Mouse (Mus musculus) right cerebral cortex, postnatal 10 days (tissue): ENCODE measurements around the gene Pgs1.

Experiments
- DNase-seq, 2 experiments: peaks; one replicate each; pipeline ENCODE4 v3.0.0; 2021; ENCODE audit warnings: low spot score in 2 of 2

Pgs1 gene

DNA sequence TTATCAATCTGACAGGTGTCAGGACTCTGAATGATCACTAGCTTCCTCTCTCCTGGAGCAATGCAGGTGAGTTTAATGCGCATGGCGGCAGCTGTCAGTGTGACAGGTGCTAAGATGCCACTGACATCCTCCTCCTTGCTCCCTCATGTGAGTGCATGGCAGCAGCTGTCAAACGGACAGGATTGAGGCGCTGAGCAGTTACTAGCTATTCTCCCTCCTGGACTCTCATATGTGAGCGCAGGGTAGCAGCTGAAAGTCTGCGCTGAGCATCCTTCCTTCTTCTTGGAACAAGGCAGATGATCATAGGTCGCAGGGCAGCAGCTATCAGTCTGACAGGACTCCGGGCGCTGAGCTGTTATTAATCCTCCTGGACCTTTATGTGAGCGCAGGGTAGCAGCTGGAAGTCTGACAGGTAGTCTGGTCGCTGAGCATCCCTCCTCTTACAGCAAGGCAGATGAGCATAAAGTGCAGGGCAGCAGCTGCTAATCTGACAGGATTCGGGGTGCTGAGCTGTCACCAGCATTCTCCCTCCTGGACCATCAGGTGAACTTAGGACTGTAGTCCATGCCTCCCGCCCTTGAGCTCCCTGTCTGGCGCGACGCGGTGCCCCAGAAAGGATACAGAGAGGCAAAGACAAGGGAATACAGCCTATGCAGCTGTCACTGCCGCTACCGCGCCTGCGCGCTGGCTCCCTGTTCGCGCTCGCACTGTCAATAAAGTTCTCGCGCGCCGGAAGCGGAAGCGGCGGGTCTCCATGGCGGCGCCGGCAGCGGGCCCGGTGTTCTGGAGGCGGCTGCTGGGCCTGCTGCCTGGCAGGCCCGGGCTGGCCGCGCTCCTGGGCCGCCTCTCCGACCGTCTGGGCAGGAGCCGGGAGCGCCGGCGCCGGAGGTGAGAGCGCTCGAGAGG, at the start of gene Pgs1:
Gene Pgs1, plus strand, starts transcription at position 167 of the 906 bp plus-strand sequence.
- peak; percentile 95 to 96 for DNase-seq

DNA sequence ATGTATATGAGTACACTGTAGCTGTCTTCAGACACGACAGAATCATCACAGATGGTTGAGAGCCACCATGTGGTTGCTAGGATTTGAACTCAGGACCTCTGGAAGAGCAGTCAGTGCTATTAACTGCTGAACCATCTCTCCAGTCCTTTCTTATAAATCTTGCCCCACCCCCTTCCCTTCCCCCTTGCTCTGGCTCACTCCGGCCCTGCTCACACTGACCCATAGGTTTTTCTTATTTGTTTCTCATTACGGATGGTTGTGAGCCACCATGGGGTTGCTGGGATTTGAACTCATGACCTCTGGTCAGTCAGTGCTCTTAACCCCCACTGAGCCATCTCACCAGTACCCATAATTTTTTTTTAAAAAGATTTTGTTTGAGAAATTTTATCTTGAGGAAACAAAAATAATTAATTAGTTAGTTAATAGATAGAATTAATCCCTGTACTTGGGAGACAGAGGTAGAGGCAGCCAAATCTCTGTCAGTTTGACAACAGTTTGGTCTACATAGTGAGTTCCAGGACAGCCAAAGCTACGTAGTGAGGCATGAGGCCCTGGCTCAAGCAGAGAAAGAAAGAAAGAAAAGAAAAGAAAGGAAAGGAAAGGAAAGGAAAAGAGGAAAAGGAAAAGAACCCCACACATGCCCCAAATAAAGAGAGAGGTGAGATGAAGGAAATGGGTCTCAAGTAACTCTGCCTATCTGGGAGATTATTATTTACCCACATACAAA, 46.9 kb upstream of the Pgs1 start:
- DNase-seq = no peak

DNA sequence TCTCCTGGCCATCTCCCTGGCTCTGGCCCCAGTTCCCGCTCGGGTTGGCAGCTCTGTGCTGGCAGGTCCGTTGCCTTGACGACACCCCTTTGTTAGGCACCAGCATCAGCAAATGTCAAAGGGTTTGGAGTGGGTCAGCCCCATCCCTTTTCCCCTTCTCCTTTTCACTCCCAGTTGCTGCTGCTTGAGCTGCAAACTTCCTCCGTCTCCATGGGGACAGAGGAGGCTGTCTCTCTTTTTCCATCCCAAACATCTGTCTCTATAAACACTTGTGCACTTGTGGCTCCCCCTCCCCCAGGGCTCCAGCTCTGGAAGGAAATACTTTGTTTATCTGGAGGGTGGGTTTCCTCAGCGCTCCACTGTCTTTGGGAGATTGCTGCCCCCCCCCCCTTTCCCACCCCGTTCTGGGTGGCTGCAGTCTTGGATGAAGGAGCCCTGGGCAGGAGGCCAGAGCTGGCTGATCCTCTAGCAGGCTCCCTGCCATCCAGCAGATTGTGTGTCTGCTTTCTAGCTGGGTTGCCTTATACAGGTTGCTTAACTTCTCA, 46.3 kb upstream of the Pgs1 start:
- peak; percentile 91 for DNase-seq

DNA sequence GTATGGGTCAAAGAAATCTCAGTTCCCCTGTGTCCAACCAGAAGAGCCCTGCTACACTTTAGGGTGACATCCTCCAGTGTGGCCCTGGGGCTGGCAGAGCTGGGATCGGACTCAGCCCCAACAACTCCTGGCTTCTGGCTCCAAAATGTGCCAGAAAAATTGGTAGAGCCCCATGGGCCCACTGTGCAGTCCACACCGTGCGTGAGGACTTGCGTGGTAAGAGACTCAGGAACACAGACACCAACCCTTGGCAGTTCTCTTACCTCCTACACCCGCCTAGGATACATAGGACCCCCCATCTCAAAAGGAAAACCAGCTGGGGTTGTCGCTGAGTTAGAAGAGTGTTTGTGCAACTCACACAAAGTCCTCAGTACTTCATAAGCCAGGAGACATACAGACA, 45.2 kb upstream of the Pgs1 start:
- no peak for DNase-seq

DNA sequence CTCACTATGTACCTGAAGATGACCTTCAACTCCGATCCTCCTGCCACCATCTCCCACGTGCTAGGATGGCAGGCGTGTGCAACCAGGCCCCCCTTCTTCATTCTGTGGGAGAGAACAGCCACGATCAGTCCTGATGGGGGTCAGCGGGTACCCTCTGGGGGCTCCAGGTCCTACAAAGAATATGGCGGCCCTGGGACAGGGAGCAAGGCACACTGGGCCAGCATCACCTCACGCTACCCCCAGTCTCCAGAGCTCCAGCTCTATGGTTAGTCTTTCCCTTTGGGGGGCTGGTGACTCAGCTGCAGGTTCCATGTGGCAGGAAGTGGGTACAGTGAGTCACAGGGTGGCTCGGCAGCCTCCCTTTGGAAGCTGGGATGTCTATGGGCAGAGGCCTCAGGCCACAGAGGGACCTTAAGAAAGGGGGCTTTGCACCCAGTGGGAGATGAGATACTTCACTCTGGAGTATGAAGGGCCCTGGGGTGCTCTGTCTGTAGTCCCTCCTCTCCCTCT, 44.7 kb upstream of the Pgs1 start:
- DNase-seq = no peak

DNA sequence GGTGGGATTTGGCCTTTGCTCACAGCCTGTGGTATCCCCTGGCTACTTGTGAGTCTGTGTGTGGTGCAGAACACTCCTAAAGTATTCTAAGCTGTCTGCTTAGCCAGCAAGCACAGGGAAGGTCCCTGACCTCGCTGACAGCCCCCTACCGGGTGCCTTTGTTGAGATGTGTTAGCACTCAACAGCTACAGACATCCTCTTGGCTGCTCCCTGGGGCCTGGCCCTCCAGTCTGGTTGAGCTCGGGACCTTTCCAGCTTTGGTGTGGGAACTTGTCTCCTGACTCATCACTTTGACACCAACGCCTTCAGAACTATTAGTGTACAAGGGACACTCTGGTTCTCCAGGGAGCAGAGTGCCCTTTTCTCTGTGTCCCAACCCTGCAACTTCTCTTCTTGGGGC, 44.2 kb upstream of the Pgs1 start:
- DNase-seq = no peak

DNA sequence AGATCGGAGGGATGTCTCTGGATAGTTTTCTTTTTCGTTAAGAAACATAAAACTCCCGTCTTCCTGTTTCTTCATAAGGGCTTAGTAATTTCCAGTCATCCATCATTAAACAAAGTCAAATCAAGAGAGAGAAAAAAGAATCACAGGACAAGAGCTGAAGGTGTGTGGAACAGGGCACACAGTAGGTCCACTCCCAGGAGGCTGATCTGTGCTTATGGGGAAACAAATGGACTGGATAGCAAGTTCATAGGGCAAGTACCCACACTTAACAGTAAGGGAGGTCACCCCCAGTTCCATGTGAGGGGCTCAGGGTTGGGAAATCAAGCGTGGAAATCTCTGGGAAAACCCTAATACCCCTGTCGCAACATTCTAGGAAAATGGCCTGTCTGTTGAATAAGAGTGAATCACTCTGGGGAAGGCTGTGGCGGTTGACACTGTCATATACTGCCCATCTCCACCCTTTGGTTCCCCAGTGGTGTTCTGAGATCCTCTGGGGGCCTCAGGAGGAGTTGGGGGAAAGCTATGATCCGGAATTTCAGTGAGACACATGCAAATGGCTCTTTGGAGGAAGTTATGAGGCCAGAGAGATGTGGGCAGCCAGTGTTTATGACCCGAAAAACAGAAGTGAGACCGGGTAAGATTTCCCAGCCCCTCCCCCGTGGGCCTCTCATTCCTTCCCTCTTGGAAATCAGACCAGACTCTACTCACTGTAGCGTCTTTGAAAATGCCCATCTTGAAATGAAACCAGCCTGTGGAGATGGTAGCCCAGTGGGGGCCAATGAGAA, 39.7 kb upstream of the Pgs1 start:
- DNase-seq = no peak

- no peak for DNase-seq
These were observed 39.1 kb upstream of the Pgs1 start for GRCm38 (mm10) chr11:117946996-117947419.

DNA sequence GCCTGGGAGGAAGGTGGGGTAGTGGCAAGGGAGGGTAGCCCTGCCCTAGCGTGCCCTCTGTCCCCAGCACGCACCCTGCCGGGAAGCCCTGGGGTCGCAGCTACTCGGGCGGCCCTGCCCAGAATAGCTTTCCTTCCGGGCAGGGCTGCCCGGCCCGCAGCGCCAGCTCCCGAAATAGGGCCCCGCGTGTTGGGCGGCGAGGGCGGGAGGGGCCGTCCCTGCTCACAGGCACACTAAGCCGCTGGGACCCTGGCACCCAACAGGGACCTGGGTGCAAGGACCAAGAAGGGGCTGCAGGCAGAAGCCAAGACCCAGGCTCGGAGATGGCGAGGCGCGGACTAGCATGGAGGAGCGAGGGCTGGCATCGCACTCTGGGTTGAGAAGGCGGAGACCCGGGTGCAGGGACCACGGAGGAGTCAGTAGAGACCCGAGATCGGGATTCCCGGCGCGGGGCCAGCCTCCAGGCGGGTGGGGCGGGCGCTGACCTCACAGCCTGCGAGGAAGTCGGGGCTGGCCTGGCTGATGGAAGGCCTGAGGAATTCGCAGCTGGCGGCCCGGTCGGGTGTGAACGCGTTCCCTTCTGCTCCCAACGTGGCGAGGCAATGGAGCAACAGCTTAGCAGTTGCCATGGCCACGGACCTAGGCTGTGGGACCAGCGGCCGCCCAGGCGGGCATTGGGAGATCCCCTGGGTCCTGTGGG, 36.5 kb upstream of the Pgs1 start:
- peak; percentile 70 to 74 for DNase-seq

- no peak for DNase-seq
These were observed 34.7 kb upstream of the Pgs1 start for GRCm38 (mm10) chr11:117951391-117951790.

DNA sequence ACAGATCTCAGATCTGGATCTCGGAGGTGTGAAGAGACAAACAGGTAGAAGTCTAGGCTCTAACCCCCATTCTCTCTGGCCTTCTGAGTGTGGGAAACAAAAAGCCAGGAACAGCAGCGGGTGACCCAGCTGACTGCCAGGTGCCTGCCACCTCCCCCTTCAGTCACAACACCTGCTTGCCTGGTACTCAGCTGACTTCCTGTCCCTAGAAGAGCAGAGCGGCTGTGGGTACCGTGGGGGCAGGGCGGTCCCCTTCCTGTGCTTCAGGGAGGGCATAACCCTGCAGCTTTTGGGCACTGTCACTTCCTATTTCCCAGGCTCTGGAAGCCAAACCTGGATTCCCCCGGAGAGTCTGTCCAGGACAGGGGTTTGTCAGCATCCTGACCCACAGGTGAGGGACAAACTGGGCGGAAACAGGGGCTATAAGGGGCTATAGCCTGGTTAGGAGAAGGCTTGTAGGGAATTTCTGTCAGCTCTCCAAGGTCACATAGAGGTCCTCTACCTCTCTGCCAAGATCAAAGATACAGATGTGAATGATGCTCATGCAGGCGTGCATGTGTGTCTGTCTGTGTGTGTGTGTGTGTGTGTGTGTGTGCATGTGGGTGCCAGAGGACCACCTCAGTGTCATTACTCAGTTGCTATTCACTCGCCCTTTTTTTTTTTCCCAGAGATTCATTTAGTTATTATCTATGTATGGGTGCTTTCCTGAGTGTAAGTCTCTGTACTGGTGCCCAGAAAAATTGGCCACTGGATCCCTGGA, 33.7 kb upstream of the Pgs1 start:
- DNase-seq = no peak

- DNase-seq = peak in 1 of 2 experiments; percentile 60
These were observed 32.0 kb upstream of the Pgs1 start for GRCm38 (mm10) chr11:117954094-117954493.

DNA sequence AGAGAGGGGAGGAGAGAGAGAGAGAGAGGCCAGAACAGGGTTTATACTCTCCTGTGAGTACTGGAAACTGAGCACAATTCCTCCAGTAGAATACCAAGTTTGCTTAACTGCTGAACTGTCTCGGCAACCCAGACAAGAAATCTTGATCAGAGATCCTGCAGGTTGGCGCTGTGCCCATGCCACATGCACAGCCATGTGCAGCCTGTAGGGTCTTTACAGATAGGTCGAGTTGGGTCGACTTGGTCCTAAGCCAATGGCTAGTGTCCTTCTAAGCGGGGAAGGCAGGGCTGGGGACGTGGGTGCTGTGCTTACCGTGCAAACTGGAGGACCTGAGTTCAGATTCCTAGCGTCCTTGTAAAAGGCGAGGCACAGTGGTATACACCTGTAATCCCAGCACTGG, 31.3 kb upstream of the Pgs1 start:
- DNase-seq = no peak

GRCm38 (mm10) chr11:117955621-117956020, 30.5 kb upstream of the Pgs1 start:
- DNase-seq = no peak

DNA sequence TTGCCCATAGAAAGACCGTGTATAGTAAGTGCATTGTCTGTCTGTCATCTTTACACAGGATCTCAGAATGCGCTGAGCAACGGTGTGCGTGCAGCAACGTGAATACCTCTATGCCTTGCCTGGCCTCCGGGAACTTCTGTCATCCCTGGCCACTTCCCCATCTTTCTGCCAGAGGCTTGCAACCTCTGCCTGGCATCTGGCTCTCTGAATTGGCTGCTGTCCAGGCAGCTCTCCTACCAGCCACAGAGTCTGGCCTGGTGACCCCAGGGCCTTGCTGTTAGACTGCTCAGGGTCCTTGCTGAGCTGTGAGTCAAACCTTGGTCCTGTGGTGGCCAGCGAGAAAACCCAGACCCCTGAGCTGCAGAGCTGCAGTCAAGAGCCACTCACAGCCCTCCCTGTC, 27.9 kb upstream of the Pgs1 start:
- DNase-seq = no peak

- DNase-seq = no peak
These were observed 26.9 kb upstream of the Pgs1 start for GRCm38 (mm10) chr11:117959166-117959565.

DNA sequence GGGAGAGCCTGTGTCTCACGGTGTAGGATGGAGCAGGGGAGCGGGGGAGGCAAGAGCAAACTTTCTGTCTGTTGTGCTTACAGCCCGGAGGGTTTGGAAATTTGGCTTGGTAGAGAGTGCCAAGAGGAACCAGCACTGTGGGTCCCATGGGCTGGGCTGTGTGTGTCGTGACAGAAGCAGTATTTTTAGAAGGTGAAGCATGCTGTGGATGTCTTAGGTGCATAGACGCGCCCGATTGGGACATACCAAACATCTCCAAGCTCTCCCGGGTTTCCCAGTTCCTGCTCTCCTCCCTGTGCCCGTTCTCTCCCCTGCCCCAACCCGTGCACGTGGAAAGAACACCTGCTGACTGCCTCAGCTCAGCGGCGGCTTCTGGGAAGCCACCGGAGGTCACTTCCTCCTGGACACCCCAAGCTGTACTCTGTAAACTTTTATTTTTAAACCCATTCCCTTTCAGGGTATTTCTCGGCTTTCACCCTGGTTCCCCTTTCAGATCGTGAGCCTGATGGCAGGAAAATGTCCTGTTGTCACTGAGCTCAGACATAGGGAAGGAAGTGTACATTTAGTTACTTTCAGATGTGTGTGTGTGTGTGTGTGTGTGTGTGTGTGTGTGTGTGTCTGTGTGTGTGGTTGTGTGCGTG, 26.2 kb upstream of the Pgs1 start:
- no peak for DNase-seq

- no peak for DNase-seq
These were observed 25.5 kb upstream of the Pgs1 start for GRCm38 (mm10) chr11:117960601-117961000.

GRCm38 (mm10) chr11:117962228-117963067, 23.6 kb upstream of the Pgs1 start:
- peak; percentile 52 to 53 for DNase-seq
